Mouse (Mus musculus): ENCODE data around the gene Ago4. TPM values are rescaled to one million over a fixed set of nuclear protein-coding genes. Genes with fewer than 3 reads are reported as not detected.

Ago4 gene
- 0.95 and 1.1 TPM in 2 replicates for polyA plus RNA-seq (2012; rRNA removed)

GRCm38 (mm10) chr4:126532827-126533728 is at the start of gene Ago4:
Gene Ago4 (minus strand): TSS chr4:126533472.
- Histone ChIP-seq H3K4me3 (ENCODE audit: insufficient read depth, low read depth, low read length) (peak within 1 kb of the TSS; percentile 63), H3K36me3 (ENCODE audit: control insufficient read depth, insufficient read depth, low read length) (no peaks in the 10 kb centered on the region), H3K27me3 (replicated peaks; ENCODE audit: control insufficient read depth, insufficient read depth, low read length) (no peaks in the 10 kb centered on the region; the same call in 1 of the 2 replicates), H3K4me1 (ENCODE audit: control insufficient read depth, insufficient read depth, low read length) (peaks cover 4% of the 10 kb centered on the region; the same call in 1 of the 2 replicates), H3K27ac (ENCODE audit: insufficient read depth, low read depth, low read length) (peak within 1 kb of the TSS; percentile 67; the same call in 1 of the 2 replicates)
- WGBS = under 1% methylated on average over 119 of the region's 120 CpGs
- TF ChIP-seq CTCF (conservative IDR thresholded peaks at IDR 0.05; ENCODE audit: insufficient read depth, insufficient read length, low read depth, low read length) = no peak
- TF ChIP-seq POLR2A (IDR thresholded peaks at IDR 0.05; ENCODE audit: low read depth, low read length) = no peak
- peak; percentile 65 for DNase-seq

GRCm38 (mm10) chr4:126579077-126579476 is 45.8 kb upstream of the Ago4 start:
- H3K36me3 ChIP-seq (ENCODE audit: control insufficient read depth, insufficient read depth, low read length) = no peaks in the 10 kb centered on the region
- no peaks in the 10 kb centered on the region for H3K27me3 ChIP-seq (replicated peaks; ENCODE audit: control insufficient read depth, insufficient read depth, low read length)
- H3K4me1 ChIP-seq (ENCODE audit: control insufficient read depth, insufficient read depth, low read length) = no peaks in the 10 kb centered on the region
- WGBS = 83% methylated on average over 2 of the region's 2 CpGs
- H3K4me3 ChIP-seq (ENCODE audit: insufficient read depth, low read depth, low read length) = no peak overlapping the region
- H3K27ac ChIP-seq (ENCODE audit: insufficient read depth, low read depth, low read length) = no peak overlapping the region
- DNase-seq = no peak
- TF ChIP-seq CTCF (conservative IDR thresholded peaks at IDR 0.05; ENCODE audit: insufficient read depth, insufficient read length, low read depth, low read length) (no peak), POLR2A (IDR thresholded peaks at IDR 0.05; ENCODE audit: low read depth, low read length) (no peak)

GRCm38 (mm10) chr4:126577920-126578319 is 44.6 kb upstream of the Ago4 start:
- Histone ChIP-seq H3K4me1 (ENCODE audit: control insufficient read depth, insufficient read depth, low read length) (no peaks in the 10 kb centered on the region), H3K4me3 (ENCODE audit: insufficient read depth, low read depth, low read length) (no peak overlapping the region), H3K36me3 (ENCODE audit: control insufficient read depth, insufficient read depth, low read length) (no peaks in the 10 kb centered on the region), H3K27ac (ENCODE audit: insufficient read depth, low read depth, low read length) (no peak overlapping the region), H3K27me3 (replicated peaks; ENCODE audit: control insufficient read depth, insufficient read depth, low read length) (no peaks in the 10 kb centered on the region)
- TF ChIP-seq CTCF (conservative IDR thresholded peaks at IDR 0.05; ENCODE audit: insufficient read depth, insufficient read length, low read depth, low read length) (no peak), POLR2A (IDR thresholded peaks at IDR 0.05; ENCODE audit: low read depth, low read length) (no peak)
- no peak for DNase-seq
- 91% methylated on average over 3 of the region's 3 CpGs for WGBS

- DNase-seq = no peak
- Histone ChIP-seq H3K27ac (ENCODE audit: insufficient read depth, low read depth, low read length) (no peak overlapping the region), H3K4me1 (ENCODE audit: control insufficient read depth, insufficient read depth, low read length) (no peaks in the 10 kb centered on the region), H3K27me3 (replicated peaks; ENCODE audit: control insufficient read depth, insufficient read depth, low read length) (no peaks in the 10 kb centered on the region), H3K4me3 (ENCODE audit: insufficient read depth, low read depth, low read length) (no peak overlapping the region), H3K36me3 (ENCODE audit: control insufficient read depth, insufficient read depth, low read length) (no peaks in the 10 kb centered on the region)
- WGBS = 94% methylated on average over 5 of the region's 5 CpGs
- TF ChIP-seq CTCF (conservative IDR thresholded peaks at IDR 0.05; ENCODE audit: insufficient read depth, insufficient read length, low read depth, low read length) = no peak
- TF ChIP-seq POLR2A (IDR thresholded peaks at IDR 0.05; ENCODE audit: low read depth, low read length) = no peak
Measured at GRCm38 (mm10) chr4:126576281-126576680, 43.0 kb upstream of the Ago4 start.

- no peak overlapping the region for H3K4me3 ChIP-seq (ENCODE audit: insufficient read depth, low read depth, low read length)
- TF ChIP-seq CTCF (conservative IDR thresholded peaks at IDR 0.05; ENCODE audit: insufficient read depth, insufficient read length, low read depth, low read length) = no peak
- no peak overlapping the region for H3K27ac ChIP-seq (ENCODE audit: insufficient read depth, low read depth, low read length)
- WGBS = 92% methylated on average over 3 of the region's 3 CpGs
- no peaks in the 10 kb centered on the region for H3K4me1 ChIP-seq (ENCODE audit: control insufficient read depth, insufficient read depth, low read length)
- no peak for DNase-seq
- H3K27me3 ChIP-seq (replicated peaks; ENCODE audit: control insufficient read depth, insufficient read depth, low read length) = no peaks in the 10 kb centered on the region
- no peaks in the 10 kb centered on the region for H3K36me3 ChIP-seq (ENCODE audit: control insufficient read depth, insufficient read depth, low read length)
Measured at GRCm38 (mm10) chr4:126569783-126570182, 36.5 kb upstream of the Ago4 start.

- DNase-seq = peak; percentile 12
- Histone ChIP-seq H3K4me3 (ENCODE audit: insufficient read depth, low read depth, low read length) (no peak overlapping the region), H3K36me3 (ENCODE audit: control insufficient read depth, insufficient read depth, low read length) (no peaks in the 10 kb centered on the region), H3K27ac (ENCODE audit: insufficient read depth, low read depth, low read length) (no peak overlapping the region), H3K27me3 (replicated peaks; ENCODE audit: control insufficient read depth, insufficient read depth, low read length) (no peaks in the 10 kb centered on the region), H3K4me1 (ENCODE audit: control insufficient read depth, insufficient read depth, low read length) (no peaks in the 10 kb centered on the region)
- WGBS = 85% methylated on average over 4 of the region's 4 CpGs
- TF ChIP-seq CTCF (conservative IDR thresholded peaks at IDR 0.05; ENCODE audit: insufficient read depth, insufficient read length, low read depth, low read length) = no peak
- TF ChIP-seq POLR2A (IDR thresholded peaks at IDR 0.05; ENCODE audit: low read depth, low read length) = no peak
Measured at GRCm38 (mm10) chr4:126567243-126567642, 34.0 kb upstream of the Ago4 start.

- Histone ChIP-seq H3K36me3 (ENCODE audit: control insufficient read depth, insufficient read depth, low read length) (no peaks in the 10 kb centered on the region), H3K4me1 (ENCODE audit: control insufficient read depth, insufficient read depth, low read length) (no peaks in the 10 kb centered on the region), H3K27me3 (replicated peaks; ENCODE audit: control insufficient read depth, insufficient read depth, low read length) (no peaks in the 10 kb centered on the region; the same call in 1 of the 2 replicates), H3K4me3 (ENCODE audit: insufficient read depth, low read depth, low read length) (no peak overlapping the region), H3K27ac (ENCODE audit: insufficient read depth, low read depth, low read length) (no peak overlapping the region)
- no peak for TF ChIP-seq CTCF (conservative IDR thresholded peaks at IDR 0.05; ENCODE audit: insufficient read depth, insufficient read length, low read depth, low read length)
- TF ChIP-seq POLR2A (IDR thresholded peaks at IDR 0.05; ENCODE audit: low read depth, low read length) = no peak
- WGBS = 94% methylated on average over 6 of the region's 6 CpGs
- no peak for DNase-seq
Measured at GRCm38 (mm10) chr4:126563798-126564197, 30.5 kb upstream of the Ago4 start.
